Mouse (Mus musculus) ES-Bruce4 (cell line): ENCODE measurements around the gene Col26a1.

Source experiments
- EP300 ChIP-seq: IDR thresholded peaks from 2 replicates; pipeline ENCODE4 v1.6.1; 2011; ENCODE audit warnings: low read depth, low read length; ENCODE audit not compliant: insufficient read depth
- POLR2A ChIP-seq: IDR thresholded peaks from one replicate; pipeline ENCODE4 v1.8.1; 2011; ENCODE audit warnings: low read length; ENCODE audit not compliant: insufficient read depth

GRCm38 (mm10) chr5:136714879-136715278 is 168.1 kb downstream of the Col26a1 start:
- TF ChIP-seq POLR2A (no peak), EP300 (no peak)
